Mouse (Mus musculus) small intestine, adult 2 months (tissue): Measurements from ENCODE around the gene Klf7.

Experiments used
- CTCF ChIP-seq: fragments of 200-500 bp; IDR thresholded peaks from 2 replicates; pipeline ENCODE4 v1.5.1; 2012; ENCODE audit warnings: low read depth, mild to moderate bottlenecking, control low read depth, inconsistent platforms, low read length, moderate library complexity, mixed read lengths; ENCODE audit not compliant: insufficient replicate concordance, insufficient read length; ENCODE audit errors: extremely low read depth
- POLR2A ChIP-seq: fragments of 200-500 bp; IDR thresholded peaks from 2 replicates; pipeline ENCODE4 v1.6.1; 2012; ENCODE audit warnings: low read depth, mild to moderate bottlenecking, control low read depth, inconsistent platforms, low read length, moderate library complexity

GRCm38 (mm10) chr1:63999481-63999880 is 122.6 kb downstream of the Klf7 start:
- no peak for TF ChIP-seq CTCF
- TF ChIP-seq POLR2A: no peak
